Mouse (Mus musculus): ENCODE results near the gene Pik3ip1. TPM values are rescaled to one million over a fixed set of nuclear protein-coding genes. Genes with fewer than 3 reads are reported as not detected.

Gene Pik3ip1
- 11.4 and 13.2 TPM in 2 replicates for polyA plus RNA-seq (2015; fragmentation: Nextera tagmentation; extraction: Ambion mirVana)

- peak within 1 kb of the TSS; percentile 62 for H3K9ac ChIP-seq
- peak within 1 kb of the TSS; percentile 56 for H3K27ac ChIP-seq
- H3K27me3 ChIP-seq = no peaks in the 10 kb centered on the region
Observed at GRCm38 (mm10) chr11:3329891-3330451, at the start of gene Pik3ip1. Pik3ip1 (plus strand) TSS chr11:3330401.

GRCm38 (mm10) chr11:3282887-3283286 is 47.3 kb upstream of the Pik3ip1 start:
- Histone ChIP-seq H3K4me2 (no peak overlapping the region), H3K9ac (no peak overlapping the region), H3K4me3 (replicated peaks) (no peak overlapping the region), H3K36me3 (no peaks in the 10 kb centered on the region), H3K27me3 (no peaks in the 10 kb centered on the region), H3K4me1 (peaks cover 9% of the 10 kb centered on the region), H3K9me3 (replicated peaks) (peaks cover 4% of the 10 kb centered on the region; the same call in 1 of the 2 replicates), H3K27ac (no peak overlapping the region)
- ATAC-seq (replicated peaks; ENCODE audit: low FRiP score) = no peak
- 69% methylated on average over 6 of the region's 6 CpGs for WGBS

More at GRCm38 (mm10) chr11:3329891-3330451, at the start of gene Pik3ip1:
- ATAC-seq (replicated peaks; ENCODE audit: low FRiP score) = no peak
- Histone ChIP-seq H3K4me1 (peaks cover 29% of the 10 kb centered on the region), H3K4me3 (replicated peaks) (peak within 1 kb of the TSS; percentile 53), H3K9me3 (replicated peaks) (no peaks in the 10 kb centered on the region), H3K4me2 (peak within 1 kb of the TSS; percentile 99), H3K36me3 (no peaks in the 10 kb centered on the region)

- Histone ChIP-seq H3K9me3 (replicated peaks) (peaks cover 4% of the 10 kb centered on the region; the same call in 1 of the 2 replicates), H3K27me3 (no peaks in the 10 kb centered on the region), H3K36me3 (no peaks in the 10 kb centered on the region), H3K4me1 (peaks cover 16% of the 10 kb centered on the region), H3K27ac (no peak overlapping the region), H3K4me2 (no peak overlapping the region), H3K9ac (no peak overlapping the region), H3K4me3 (replicated peaks) (no peak overlapping the region)
- 94% methylated on average over 6 of the region's 6 CpGs for WGBS
- no peak for ATAC-seq (replicated peaks; ENCODE audit: low FRiP score)
Observed at GRCm38 (mm10) chr11:3283645-3284044, 46.6 kb upstream of the Pik3ip1 start.

DNA sequence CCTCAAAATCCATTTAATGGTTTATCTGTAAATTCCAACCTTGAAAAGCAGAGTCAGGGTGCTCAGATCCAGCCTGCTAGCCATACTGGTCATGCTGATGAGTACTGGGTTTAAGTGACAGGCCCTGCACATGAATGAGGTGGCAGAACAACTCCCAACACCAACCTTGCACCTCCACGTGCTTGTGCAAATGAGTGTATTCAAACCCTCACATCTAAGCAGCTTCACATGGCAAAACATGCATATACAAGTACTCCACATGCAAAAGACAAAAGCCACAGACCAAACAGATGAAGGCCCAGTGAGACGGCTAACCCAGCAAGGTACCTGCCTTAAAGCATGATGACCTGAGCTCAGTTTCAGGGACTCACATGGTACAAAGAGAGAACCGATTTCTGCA is 44.3 kb upstream of the Pik3ip1 start:
- ATAC-seq (replicated peaks; ENCODE audit: low FRiP score) = no peak

DNA sequence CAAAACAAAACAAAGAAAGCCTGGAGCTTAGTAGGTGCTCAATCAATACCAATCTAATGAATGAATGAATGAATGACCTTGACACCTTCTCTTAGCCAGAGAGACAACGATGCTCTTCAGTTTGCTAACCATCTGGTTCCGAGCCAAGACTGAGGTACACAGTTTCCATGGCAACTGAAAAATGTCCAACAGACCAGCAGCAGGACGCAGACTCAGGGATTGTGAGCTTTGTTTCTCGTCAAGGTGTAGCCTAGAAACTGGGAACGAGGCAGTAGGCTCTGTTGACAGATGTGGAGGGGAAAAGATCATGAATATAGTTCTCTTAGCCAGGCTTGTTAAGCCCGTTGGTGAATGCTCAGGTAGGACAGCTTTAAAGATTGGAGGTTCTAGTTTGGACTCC is 43.1 kb upstream of the Pik3ip1 start:
- Histone ChIP-seq H3K9ac (no peak overlapping the region), H3K4me3 (replicated peaks) (no peak overlapping the region), H3K27ac (peak overlapping the region; percentile 100; the same call in 1 of the 2 replicates), H3K36me3 (no peaks in the 10 kb centered on the region), H3K4me2 (no peak overlapping the region), H3K4me1 (peaks cover 22% of the 10 kb centered on the region), H3K27me3 (no peaks in the 10 kb centered on the region), H3K9me3 (replicated peaks) (no peaks in the 10 kb centered on the region)
- WGBS = 62% methylated on average over 6 of the region's 6 CpGs
- ATAC-seq (replicated peaks; ENCODE audit: low FRiP score) = no peak

More for the DNA sequence above, 44.3 kb upstream of the Pik3ip1 start:
- H3K36me3 ChIP-seq = no peaks in the 10 kb centered on the region
- H3K4me2 ChIP-seq = no peak overlapping the region
- H3K4me1 ChIP-seq = peaks cover 17% of the 10 kb centered on the region
- H3K27ac ChIP-seq = no peak overlapping the region
- no peak overlapping the region for H3K4me3 ChIP-seq (replicated peaks)
- no peak overlapping the region for H3K9ac ChIP-seq
- no peaks in the 10 kb centered on the region; the same call in 1 of the 2 replicates for H3K9me3 ChIP-seq (replicated peaks)
- WGBS = 91% methylated on average over 3 of the region's 3 CpGs
- no peaks in the 10 kb centered on the region for H3K27me3 ChIP-seq

DNA sequence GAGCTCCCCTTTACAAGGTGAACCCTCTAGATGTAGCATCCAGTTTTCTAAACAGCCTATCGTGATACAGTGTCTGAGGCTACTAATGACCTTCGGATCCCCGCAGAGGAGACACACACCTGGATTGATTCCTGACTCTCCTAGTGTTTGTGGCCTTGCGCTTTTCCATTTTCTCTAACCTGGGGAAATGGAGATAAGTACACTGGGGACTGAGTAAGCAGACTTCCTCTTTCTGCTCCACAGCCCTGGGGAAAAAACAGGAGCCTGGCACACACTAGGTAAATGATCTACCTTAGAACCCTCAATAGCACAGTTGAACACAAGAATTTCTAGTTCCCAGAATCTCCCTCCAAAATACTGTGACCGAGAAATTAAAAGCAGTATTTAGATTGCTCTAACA is 42.3 kb upstream of the Pik3ip1 start:
- no peaks in the 10 kb centered on the region for H3K9me3 ChIP-seq (replicated peaks)
- WGBS = 51% methylated on average over 5 of the region's 5 CpGs
- peak overlapping the region; percentile 100 for H3K27ac ChIP-seq
- no peaks in the 10 kb centered on the region for H3K27me3 ChIP-seq
- peak overlapping the region; percentile 85 for H3K4me3 ChIP-seq (replicated peaks)
- H3K4me1 ChIP-seq = peaks cover 28% of the 10 kb centered on the region
- no peaks in the 10 kb centered on the region for H3K36me3 ChIP-seq
- ATAC-seq (replicated peaks; ENCODE audit: low FRiP score) = no peak
- H3K9ac ChIP-seq = peak overlapping the region; percentile 99; the same call in 1 of the 2 replicates
- peak overlapping the region; percentile 86 for H3K4me2 ChIP-seq

DNA sequence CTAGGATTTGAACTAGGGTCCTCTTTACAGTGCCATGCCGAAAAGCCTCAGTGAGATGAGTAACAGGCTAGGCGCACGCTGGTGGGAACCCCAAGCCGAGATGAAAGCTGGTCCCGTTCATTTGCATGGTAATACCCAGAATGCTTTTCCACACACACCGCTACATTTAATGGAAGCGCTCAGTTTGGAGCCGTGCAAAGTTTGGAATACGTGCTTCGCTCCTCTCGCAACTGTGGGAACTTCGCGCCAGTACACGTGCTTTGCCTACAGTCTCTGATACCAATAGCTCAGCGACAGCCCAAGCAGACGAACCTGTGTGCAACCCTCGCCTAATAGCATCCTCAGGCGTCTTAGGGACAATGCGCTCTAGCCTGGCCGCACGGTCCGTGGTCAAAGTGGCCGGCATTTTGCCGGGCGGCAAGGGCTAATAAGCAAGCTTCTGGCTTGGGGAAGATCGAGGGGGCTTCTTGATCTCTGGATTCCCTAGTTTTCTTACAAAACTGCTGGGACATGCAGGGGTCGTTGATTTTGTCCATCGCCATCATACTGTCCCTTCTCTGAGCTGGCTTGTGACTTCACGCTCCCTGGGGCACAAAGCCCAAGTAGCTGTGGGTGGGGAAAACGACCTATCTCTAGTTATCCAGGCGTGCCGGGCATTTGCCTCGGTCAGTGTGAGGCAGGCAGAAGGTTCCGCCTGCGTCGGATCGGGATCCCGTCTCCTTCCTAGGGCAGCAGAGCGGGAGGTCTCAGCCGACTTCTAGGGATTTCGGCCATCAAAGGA is 41.5 kb upstream of the Pik3ip1 start, which contains the start of gene Patz1:
Gene Patz1, plus strand, starts transcription at position 354 of the 781 bp plus-strand sequence.
- peak; percentile 47 for ATAC-seq (replicated peaks; ENCODE audit: low FRiP score)
- no peaks in the 10 kb centered on the region for H3K9me3 ChIP-seq (replicated peaks)
- WGBS = under 1% methylated on average over 41 of the region's 41 CpGs
- H3K36me3 ChIP-seq = peaks cover 6% of the 10 kb centered on the region
- H3K4me2 ChIP-seq = peak within 1 kb of the TSS; percentile 86
- peaks cover 36% of the 10 kb centered on the region for H3K4me1 ChIP-seq
- peak within 1 kb of the TSS; percentile 100 for H3K27ac ChIP-seq
- no peaks in the 10 kb centered on the region for H3K27me3 ChIP-seq
- H3K9ac ChIP-seq = peak within 1 kb of the TSS; percentile 99
- H3K4me3 ChIP-seq (replicated peaks) = peak within 1 kb of the TSS; percentile 85

GRCm38 (mm10) chr11:3289302-3289802 is 40.8 kb upstream of the Pik3ip1 start:
- under 1% methylated on average over 33 of the region's 40 CpGs for WGBS
- peak overlapping the region; percentile 100 for H3K27ac ChIP-seq
- peak overlapping the region; percentile 99 for H3K9ac ChIP-seq

DNA sequence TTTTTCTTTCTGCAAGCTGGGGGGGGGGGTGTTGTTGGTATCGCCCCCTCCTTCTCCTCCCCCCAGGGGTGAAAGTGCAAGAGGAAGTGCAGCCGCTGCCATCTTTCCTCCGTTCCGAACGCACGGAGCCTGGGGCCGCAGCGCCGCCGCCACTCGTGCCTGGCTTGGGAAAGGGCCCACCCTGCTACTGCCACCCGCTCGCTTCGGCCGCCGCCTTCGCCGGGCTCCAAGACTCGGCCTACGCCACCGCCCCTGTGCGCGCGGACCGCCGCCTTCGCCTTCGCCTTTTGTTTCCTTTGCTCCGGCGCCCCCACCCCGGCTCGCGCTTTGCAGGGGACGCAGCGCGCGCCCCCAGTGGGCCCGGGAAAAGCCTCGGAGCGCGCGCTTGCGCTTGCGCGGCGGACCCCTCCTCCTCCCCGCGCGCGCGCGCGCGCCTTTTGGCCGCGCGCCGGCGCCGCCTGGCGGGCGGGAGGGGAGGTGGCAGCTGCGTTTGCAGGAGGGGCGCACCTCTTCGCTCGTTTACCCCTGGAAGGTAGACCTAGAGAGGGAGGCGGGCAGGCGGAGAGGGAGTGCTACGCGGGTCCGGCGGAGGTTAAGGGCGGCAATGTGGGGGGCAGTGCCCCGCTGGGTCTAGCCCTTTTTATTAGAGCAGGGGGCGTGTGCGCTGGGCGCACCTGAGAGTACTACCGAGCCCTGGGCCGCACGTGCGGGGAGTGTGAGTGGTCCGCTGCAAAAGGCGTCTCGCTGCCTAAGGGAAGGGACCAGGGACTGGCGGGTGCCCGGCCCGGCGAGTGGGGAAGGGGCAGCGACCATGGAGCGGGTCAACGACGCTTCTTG is 40.2 kb upstream of the Pik3ip1 start:
- Histone ChIP-seq H3K36me3 (peaks cover 19% of the 10 kb centered on the region), H3K4me1 (peaks cover 49% of the 10 kb centered on the region), H3K9me3 (replicated peaks) (no peaks in the 10 kb centered on the region), H3K4me2 (peak overlapping the region; percentile 86), H3K27me3 (no peaks in the 10 kb centered on the region), H3K9ac (peak overlapping the region; percentile 99), H3K4me3 (replicated peaks) (peak overlapping the region; percentile 85), H3K27ac (peak overlapping the region; percentile 100)
- peak; percentile 24 for ATAC-seq (replicated peaks; ENCODE audit: low FRiP score)
- under 1% methylated on average over 89 of the region's 92 CpGs for WGBS

More at GRCm38 (mm10) chr11:3289302-3289802, 40.8 kb upstream of the Pik3ip1 start:
- peaks cover 43% of the 10 kb centered on the region for H3K4me1 ChIP-seq
- peak overlapping the region; percentile 86 for H3K4me2 ChIP-seq
- peaks cover 13% of the 10 kb centered on the region for H3K36me3 ChIP-seq
- H3K9me3 ChIP-seq (replicated peaks) = no peaks in the 10 kb centered on the region
- H3K27me3 ChIP-seq = no peaks in the 10 kb centered on the region
- ATAC-seq (replicated peaks; ENCODE audit: low FRiP score) = peak; percentile 83
- peak overlapping the region; percentile 85 for H3K4me3 ChIP-seq (replicated peaks)

GRCm38 (mm10) chr11:3290640-3291310 is 39.4 kb upstream of the Pik3ip1 start:
- Histone ChIP-seq H3K36me3 (peaks cover 26% of the 10 kb centered on the region), H3K9ac (peak overlapping the region; percentile 99), H3K27ac (peak overlapping the region; percentile 100), H3K27me3 (no peaks in the 10 kb centered on the region), H3K4me3 (replicated peaks) (peak overlapping the region; percentile 85), H3K4me1 (peaks cover 55% of the 10 kb centered on the region), H3K9me3 (replicated peaks) (no peaks in the 10 kb centered on the region), H3K4me2 (peak overlapping the region; percentile 86)
- under 1% methylated on average over 50 of the region's 50 CpGs for WGBS
- ATAC-seq (replicated peaks; ENCODE audit: low FRiP score) = no peak

All from kidney, embryonic 15.5 days (tissue).